Mouse (Mus musculus) A20 (cell line): ENCODE measurements around the gene Ciao1.
"Not testable (repeated sequence)": the region's sequence is repeated elsewhere in the genome, so short reads cannot be mapped to it uniquely, and the experiment has no call there.

ENCODE experiments used
- DNase-seq: peaks from one replicate; pipeline ENCODE4 v3.0.0-alpha.2; 2011; ENCODE audit warnings: low read depth, low spot score

Gene Ciao1

GRCm38 (mm10) chr2:127247592-127248333 is at the start of gene Ciao1, which contains the start of gene Tmem127:
Gene Ciao1 (minus strand): TSS chr2:127247816.
Gene Tmem127 (plus strand): TSS chr2:127247908.
- peak; percentile 99 for DNase-seq

DNA sequence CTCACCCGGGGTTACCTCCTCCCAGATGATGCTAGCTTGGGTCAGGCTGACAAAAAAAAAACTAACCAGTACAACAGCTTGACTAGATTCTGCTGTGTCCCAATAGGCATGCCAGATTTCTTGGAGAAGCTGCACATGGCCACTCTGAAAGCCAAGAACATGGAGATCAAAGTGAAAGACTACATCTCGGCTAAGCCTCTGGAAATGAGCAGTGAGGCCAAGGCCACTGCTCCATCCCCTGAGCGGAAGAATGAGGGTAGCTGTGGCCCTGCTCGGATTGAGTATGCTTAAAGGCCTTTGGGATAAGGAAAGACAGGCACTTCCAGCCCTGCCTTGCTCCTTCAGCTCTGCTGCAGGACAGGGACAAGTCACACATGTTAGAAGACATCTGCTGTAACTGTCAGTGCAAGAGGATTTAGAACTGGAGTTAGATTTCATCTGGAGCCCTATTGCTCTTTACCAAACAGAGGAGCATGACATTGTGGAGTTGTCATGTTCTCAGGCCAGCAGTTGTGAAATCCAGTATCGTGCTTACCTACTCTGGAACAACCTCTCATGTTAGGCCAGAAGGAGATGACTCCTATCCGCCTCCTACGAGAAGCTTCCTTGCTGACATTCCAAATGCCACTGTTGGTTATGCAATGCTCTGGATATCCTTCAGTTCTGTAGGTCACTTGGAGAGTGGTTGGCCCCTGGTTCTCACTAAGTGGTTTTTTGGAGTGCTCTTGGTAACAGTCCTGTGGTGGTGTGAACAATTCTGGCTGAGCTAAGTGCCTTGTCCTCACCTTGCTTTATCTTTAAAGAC is 49.6 kb upstream of the Ciao1 start:
- DNase-seq = no peak

DNA sequence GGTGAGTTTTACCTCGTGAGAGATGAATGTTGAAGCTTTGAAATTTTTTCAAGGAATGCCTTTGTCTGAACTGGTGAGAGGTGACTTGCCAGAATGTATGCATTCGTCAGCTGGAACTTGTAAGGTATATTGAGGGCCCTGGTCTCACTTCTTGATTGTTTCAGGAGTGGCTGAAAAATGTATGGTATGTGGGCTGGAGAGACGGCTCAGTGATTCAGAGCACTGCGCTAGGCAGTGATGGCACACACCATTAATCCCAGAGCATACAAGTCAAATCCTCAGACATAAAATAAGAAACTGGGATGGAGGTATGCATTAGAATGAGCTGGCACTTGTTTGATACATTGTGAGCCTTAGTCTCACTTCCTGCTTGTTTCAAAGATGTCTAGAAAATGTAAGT is 44.6 kb upstream of the Ciao1 start:
- DNase-seq = no peak

- no peak for DNase-seq
Measured at GRCm38 (mm10) chr2:127278162-127278561, 30.5 kb upstream of the Ciao1 start.

- no peak for DNase-seq
Measured at GRCm38 (mm10) chr2:127275551-127276320, 28.1 kb upstream of the Ciao1 start.

GRCm38 (mm10) chr2:127274590-127274989 is 27.0 kb upstream of the Ciao1 start:
- no peak for DNase-seq

- DNase-seq = peak; percentile 70
Measured at GRCm38 (mm10) chr2:127272806-127273205, 25.2 kb upstream of the Ciao1 start.

DNA sequence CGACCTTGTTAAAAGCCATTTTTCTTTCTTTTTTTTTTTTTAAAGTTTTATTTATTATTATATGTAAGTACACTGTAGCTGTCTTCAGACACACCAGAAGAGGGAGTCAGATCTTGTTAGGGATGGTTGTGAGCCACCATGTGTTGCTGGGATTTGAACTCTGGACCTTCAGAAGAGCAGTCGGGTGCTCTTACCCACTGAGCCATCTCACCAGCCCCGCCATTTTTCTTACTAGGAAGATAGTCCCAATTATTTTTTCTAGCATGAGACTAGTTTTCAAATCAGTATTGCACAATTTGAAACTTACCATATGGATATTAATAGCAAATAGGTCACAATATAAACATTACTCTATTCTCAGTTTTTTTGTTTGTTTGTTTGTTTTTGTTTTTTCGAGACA is 24.4 kb upstream of the Ciao1 start:
- DNase-seq = not testable (repeated sequence)

GRCm38 (mm10) chr2:127271042-127271515 is 23.5 kb upstream of the Ciao1 start:
- no peak for DNase-seq

- DNase-seq = peak; percentile 93
Measured at GRCm38 (mm10) chr2:127270300-127271041, 22.9 kb upstream of the Ciao1 start.

DNA sequence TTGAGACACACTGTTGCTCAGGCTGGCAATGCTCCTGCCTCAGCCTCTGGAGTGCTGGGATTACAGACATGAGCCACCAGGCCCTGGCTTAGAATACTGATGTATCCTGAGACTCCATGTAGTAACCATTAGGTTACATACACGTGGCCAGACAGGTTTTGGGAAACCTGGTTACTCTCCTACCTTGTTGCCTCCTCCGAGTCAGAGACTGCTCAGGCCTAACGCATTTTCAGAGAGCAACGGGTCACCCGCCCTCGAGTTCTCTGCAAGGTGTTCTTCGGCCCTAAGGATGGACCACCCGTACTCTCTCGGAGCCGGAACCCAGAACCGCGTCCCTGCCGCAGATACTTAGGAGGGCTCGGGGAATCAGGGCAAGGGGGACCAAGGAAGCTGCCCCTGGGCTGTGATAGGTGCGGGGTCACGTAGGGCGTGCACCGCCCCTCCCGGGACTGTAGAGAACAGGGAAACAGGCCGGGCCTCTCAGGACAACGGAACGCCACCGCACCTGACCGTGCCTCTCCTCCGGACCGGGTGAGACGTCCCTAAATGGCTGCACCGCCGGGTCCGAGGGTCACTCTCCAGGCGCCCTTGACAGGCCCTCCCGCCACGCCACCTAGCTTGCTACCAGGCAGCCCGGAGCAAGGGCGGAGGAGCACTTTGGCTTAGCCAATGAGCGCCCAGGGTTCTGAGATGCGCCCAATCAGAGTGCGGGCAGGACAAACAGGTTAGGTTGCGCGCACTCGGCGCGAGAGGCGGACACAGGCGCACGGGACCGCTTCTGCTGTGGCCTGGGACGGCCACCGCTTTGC is 22.1 kb upstream of the Ciao1 start, which contains the start of gene Stard7:
Stard7 (plus strand) TSS at position 728 of the 809 bp plus-strand sequence.
- DNase-seq = peak; percentile 99

GRCm38 (mm10) chr2:127267854-127268253 is 20.2 kb upstream of the Ciao1 start:
- DNase-seq = no peak

- no peak for DNase-seq
Measured at GRCm38 (mm10) chr2:127262480-127262879, 14.9 kb upstream of the Ciao1 start.

DNA sequence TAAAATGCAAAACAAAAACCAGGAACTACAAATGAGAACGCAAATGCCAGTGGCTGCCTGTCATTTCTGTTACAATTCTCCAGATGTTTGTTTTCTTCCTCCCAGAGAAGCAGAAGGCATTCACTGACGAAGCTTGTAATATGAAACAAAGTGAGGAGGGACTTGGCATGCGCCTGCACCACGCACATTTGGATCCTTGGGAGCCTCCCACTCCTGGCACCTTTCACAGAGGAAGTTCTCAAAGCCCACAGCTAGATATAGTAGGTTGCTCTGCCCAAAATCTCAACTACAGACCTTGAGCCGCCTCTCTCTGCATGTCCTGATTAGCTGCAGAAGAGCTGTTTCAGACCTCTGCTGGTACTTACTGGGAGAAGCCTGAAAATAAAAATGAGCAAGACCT is 11.7 kb upstream of the Ciao1 start:
- DNase-seq = no peak

DNA sequence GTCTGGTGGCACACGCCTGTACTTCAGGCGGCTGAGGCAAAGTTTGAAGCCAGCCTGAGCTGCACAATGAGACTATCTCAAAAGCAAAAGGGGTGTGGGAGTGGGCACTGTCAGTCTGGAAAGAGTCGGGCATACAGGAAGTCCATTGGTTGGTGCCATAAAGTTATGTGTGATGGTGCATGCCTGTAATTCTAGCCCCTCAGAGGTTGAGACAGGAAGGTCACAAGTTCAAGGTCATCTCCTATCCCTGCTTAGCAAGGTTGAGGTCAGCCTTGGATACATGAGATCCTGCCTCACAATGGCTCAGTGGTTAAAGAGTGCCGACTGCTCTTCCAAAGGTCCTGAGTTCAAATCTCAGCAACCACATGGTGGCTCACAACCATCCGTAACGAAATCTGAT is 7.7 kb upstream of the Ciao1 start:
- no peak for DNase-seq

DNA sequence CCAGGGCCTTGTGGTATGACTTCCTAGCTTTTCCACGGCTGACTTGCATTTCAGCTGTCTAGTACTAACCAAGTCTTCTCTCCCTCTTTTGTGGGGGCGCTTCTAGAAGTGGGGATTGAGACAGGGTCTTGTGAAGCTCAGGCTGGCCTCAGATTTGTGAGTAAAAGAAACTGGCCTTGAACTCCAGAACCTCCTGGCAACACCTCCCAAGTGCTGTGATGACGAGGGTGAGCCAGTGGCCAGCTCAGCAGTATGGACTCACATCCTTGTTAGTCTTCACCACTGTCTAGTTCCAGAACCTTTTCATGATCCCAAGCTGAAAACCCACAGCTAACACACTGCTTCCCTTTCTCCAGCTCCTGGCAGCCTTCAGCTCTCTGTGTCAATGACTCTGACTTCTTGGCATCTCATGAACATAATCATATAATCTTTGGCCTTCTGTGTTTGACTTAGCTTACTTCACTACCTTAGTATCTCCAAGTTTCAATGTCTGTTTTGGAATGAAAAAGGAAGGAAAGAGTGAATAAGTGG is 7.1 kb upstream of the Ciao1 start:
- DNase-seq = no peak

DNA sequence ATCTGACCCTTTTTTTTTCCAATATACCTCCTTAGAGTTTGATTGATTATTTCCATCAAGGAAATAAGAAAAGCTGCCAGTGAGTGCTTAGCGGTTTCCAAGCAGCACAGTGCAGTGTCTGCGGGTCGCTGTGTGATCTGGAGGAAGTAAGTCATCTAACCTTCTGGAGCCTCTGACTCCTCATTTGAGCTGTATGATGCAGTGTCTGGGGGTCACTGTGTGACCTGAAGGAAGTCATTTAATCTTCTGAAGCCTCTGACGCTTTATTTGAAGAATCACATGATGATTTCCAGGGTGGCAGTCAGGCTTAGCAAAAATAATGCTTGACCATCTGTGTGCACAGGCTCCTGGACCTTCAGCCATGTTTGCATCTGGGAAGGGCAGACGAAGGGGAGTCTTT is 5.2 kb upstream of the Ciao1 start:
- DNase-seq = no peak

- DNase-seq = no peak
Measured at GRCm38 (mm10) chr2:127251880-127252527, 4.4 kb upstream of the Ciao1 start.

- DNase-seq = no peak
Measured at GRCm38 (mm10) chr2:127251457-127251856, 3.8 kb upstream of the Ciao1 start.
